Mouse (Mus musculus) midbrain, embryonic 12.5 days (tissue): ENCODE results near the gene Tnp1. TPM values are rescaled to one million over a fixed set of nuclear protein-coding genes. Genes with fewer than 3 reads are reported as not detected.

Experiments used
- ATAC-seq: fragments of 200-750 bp; cut with Nextera tagmentation; 2 replicates; pipeline ENCODE4 v1.8.0; 2017; ENCODE audit warnings: low read depth, moderate TSS enrichment, moderate library complexity; ENCODE audit not compliant: low FRiP score
- H3K27ac ChIP-seq: fragments of 300-500 bp; sonication (generic); replicated peaks from 2 replicates; pipeline ENCODE4 v1.5.1; 2016; ENCODE audit warnings: mild to moderate bottlenecking
- H3K27me3 ChIP-seq: fragments of 300-500 bp; sonication (generic); 2 replicates; pipeline ENCODE4 v1.6.1; 2016; ENCODE audit warnings: mild to moderate bottlenecking
- H3K36me3 ChIP-seq: fragments of 300-500 bp; sonication (generic); 2 replicates; pipeline ENCODE4 v1.6.1; 2016
- H3K4me1 ChIP-seq: fragments of 300-500 bp; sonication (generic); 2 replicates; pipeline ENCODE4 v1.6.1; 2016
- H3K4me2 ChIP-seq: fragments of 300-500 bp; sonication (generic); replicated peaks from 2 replicates; pipeline ENCODE4 v1.6.1; 2016; ENCODE audit warnings: mild to moderate bottlenecking, moderate library complexity
- H3K4me3 ChIP-seq: fragments of 300-500 bp; sonication (generic); 2 replicates; pipeline ENCODE4 v1.5.1; 2016; ENCODE audit warnings: mild to moderate bottlenecking
- H3K9ac ChIP-seq: fragments of 300-500 bp; sonication (generic); replicated peaks from 2 replicates; pipeline ENCODE4 v1.6.1; 2016; ENCODE audit warnings: mild to moderate bottlenecking, moderate library complexity
- H3K9me3 ChIP-seq: fragments of 300-500 bp; sonication (generic); 2 replicates; pipeline ENCODE4 v1.6.1; 2016; ENCODE audit warnings: mild to moderate bottlenecking
- WGBS: fragments of 180-500 bp; shearing (Covaris S2); methylation state at CpG from one replicate; pipeline ENCODE4 v1.1.7; 2016; 5-methylcytosine and 5-hydroxymethylcytosine counted together
- polyA plus RNA-seq: library from polyadenylated mRNA; unstranded; fragments of >200 nt; fragmentation: Nextera tagmentation; extraction: Ambion mirVana; gene quantifications from 2 replicates; pipeline ENCODE4 v1.2.1, GENCODE M21; 2016

Tnp1 gene
- not detected in 2 replicates for polyA plus RNA-seq

- Histone ChIP-seq H3K4me3 (no peak within 1 kb of the TSS), H3K27ac (no peak within 1 kb of the TSS), H3K36me3 (no peaks in the 10 kb centered on the region), H3K4me1 (no peaks in the 10 kb centered on the region), H3K27me3 (no peaks in the 10 kb centered on the region), H3K9me3 (no peaks in the 10 kb centered on the region), H3K9ac (no peak within 1 kb of the TSS), H3K4me2 (no peak within 1 kb of the TSS)
- ATAC-seq, result no peak
- 94% methylated on average over 12 of the region's 12 CpGs for WGBS
Observed at GRCm38 (mm10) chr1:73015731-73016130, at the start of gene Tnp1. Tnp1 (minus strand) TSS chr1:73015909.

- WGBS, result 43% methylated on average over 3 of the region's 3 CpGs
- no peak for ATAC-seq
Observed at GRCm38 (mm10) chr1:73064336-73064735, 48.6 kb upstream of the Tnp1 start.

GRCm38 (mm10) chr1:73061491-73062233 lies 46.0 kb upstream of the Tnp1 start:
- Histone ChIP-seq H3K27me3 (no peaks in the 10 kb centered on the region), H3K27ac (no peak overlapping the region), H3K9me3 (no peaks in the 10 kb centered on the region), H3K4me3 (no peak overlapping the region), H3K4me1 (peaks cover 3% of the 10 kb centered on the region; the same call in 1 of the 2 replicates), H3K36me3 (no peaks in the 10 kb centered on the region), H3K4me2 (no peak overlapping the region), H3K9ac (no peak overlapping the region)
- WGBS, result 83% methylated on average over 7 of the region's 7 CpGs
- ATAC-seq, result no peak

More at GRCm38 (mm10) chr1:73064336-73064735, 48.6 kb upstream of the Tnp1 start:
- Histone ChIP-seq H3K4me2 (no peak overlapping the region), H3K9me3 (no peaks in the 10 kb centered on the region), H3K9ac (no peak overlapping the region), H3K4me1 (peaks cover 3% of the 10 kb centered on the region; the same call in 1 of the 2 replicates), H3K27me3 (no peaks in the 10 kb centered on the region), H3K4me3 (no peak overlapping the region), H3K27ac (no peak overlapping the region), H3K36me3 (no peaks in the 10 kb centered on the region)

- WGBS, result 3% methylated on average over 3 of the region's 3 CpGs
- Histone ChIP-seq H3K27ac (no peak overlapping the region), H3K4me2 (no peak overlapping the region), H3K4me1 (peaks cover 5% of the 10 kb centered on the region; the same call in 1 of the 2 replicates), H3K36me3 (no peaks in the 10 kb centered on the region), H3K4me3 (no peak overlapping the region), H3K9me3 (no peaks in the 10 kb centered on the region), H3K9ac (no peak overlapping the region), H3K27me3 (no peaks in the 10 kb centered on the region)
- ATAC-seq, result no peak
Observed at GRCm38 (mm10) chr1:73060271-73060670, 44.6 kb upstream of the Tnp1 start.

GRCm38 (mm10) chr1:73056266-73057001 lies 40.7 kb upstream of the Tnp1 start:
- no peaks in the 10 kb centered on the region for H3K27me3 ChIP-seq
- no peak overlapping the region for H3K4me3 ChIP-seq
- H3K9ac ChIP-seq, result no peak overlapping the region
- no peak overlapping the region for H3K27ac ChIP-seq
- ATAC-seq, result no peak
- H3K36me3 ChIP-seq, result no peaks in the 10 kb centered on the region
- no peaks in the 10 kb centered on the region for H3K9me3 ChIP-seq
- WGBS, result 91% methylated on average over 3 of the region's 3 CpGs
- H3K4me1 ChIP-seq, result peaks cover 12% of the 10 kb centered on the region; the same call in 1 of the 2 replicates
- no peak overlapping the region for H3K4me2 ChIP-seq

- 58% methylated on average over 2 of the region's 3 CpGs for WGBS
- no peaks in the 10 kb centered on the region for H3K27me3 ChIP-seq
- ATAC-seq, result no peak
- H3K9me3 ChIP-seq, result no peaks in the 10 kb centered on the region
- H3K4me2 ChIP-seq, result no peak overlapping the region
- peaks cover 12% of the 10 kb centered on the region; the same call in 1 of the 2 replicates for H3K4me1 ChIP-seq
- H3K27ac ChIP-seq, result no peak overlapping the region
- H3K9ac ChIP-seq, result no peak overlapping the region
- no peaks in the 10 kb centered on the region for H3K36me3 ChIP-seq
- no peak overlapping the region for H3K4me3 ChIP-seq
Observed at GRCm38 (mm10) chr1:73055820-73056219, 40.1 kb upstream of the Tnp1 start.

GRCm38 (mm10) chr1:73055206-73055605 lies 39.5 kb upstream of the Tnp1 start:
- no peak overlapping the region for H3K4me3 ChIP-seq
- H3K4me1 ChIP-seq, result peaks cover 10% of the 10 kb centered on the region; the same call in 1 of the 2 replicates
- no peaks in the 10 kb centered on the region for H3K9me3 ChIP-seq
- H3K27me3 ChIP-seq, result no peaks in the 10 kb centered on the region
- no peak for ATAC-seq
- no peak overlapping the region for H3K9ac ChIP-seq
- H3K27ac ChIP-seq, result no peak overlapping the region
- no peaks in the 10 kb centered on the region for H3K36me3 ChIP-seq
- WGBS, result 48% methylated on average over 6 of the region's 6 CpGs
- H3K4me2 ChIP-seq, result no peak overlapping the region

- WGBS, result 33% methylated on average over 9 of the region's 9 CpGs
- H3K27ac ChIP-seq, result no peak overlapping the region; the same call in 1 of the 2 replicates
- H3K9ac ChIP-seq, result no peak overlapping the region
- no peak overlapping the region for H3K4me2 ChIP-seq
- H3K4me1 ChIP-seq, result 0 out of 2 replicates have a peak, but pooled peaks cover 8% of the 10 kb centered on the region
- no peak overlapping the region for H3K4me3 ChIP-seq
- H3K36me3 ChIP-seq, result no peaks in the 10 kb centered on the region
- no peaks in the 10 kb centered on the region for H3K27me3 ChIP-seq
- no peak for ATAC-seq
- H3K9me3 ChIP-seq, result no peaks in the 10 kb centered on the region
Observed at GRCm38 (mm10) chr1:73053545-73054326, 38.0 kb upstream of the Tnp1 start.

GRCm38 (mm10) chr1:73046896-73047672 lies 31.4 kb upstream of the Tnp1 start:
- Histone ChIP-seq H3K4me1 (peaks cover 6% of the 10 kb centered on the region), H3K27ac (no peak overlapping the region), H3K9me3 (no peaks in the 10 kb centered on the region), H3K27me3 (no peaks in the 10 kb centered on the region), H3K4me2 (no peak overlapping the region), H3K36me3 (no peaks in the 10 kb centered on the region), H3K9ac (no peak overlapping the region), H3K4me3 (no peak overlapping the region)
- ATAC-seq, result no peak
- 92% methylated on average over 5 of the region's 6 CpGs for WGBS

GRCm38 (mm10) chr1:73045948-73046685 lies 30.4 kb upstream of the Tnp1 start:
- Histone ChIP-seq H3K9me3 (no peaks in the 10 kb centered on the region), H3K36me3 (no peaks in the 10 kb centered on the region), H3K27ac (no peak overlapping the region), H3K4me2 (no peak overlapping the region), H3K4me3 (no peak overlapping the region), H3K27me3 (no peaks in the 10 kb centered on the region), H3K9ac (no peak overlapping the region), H3K4me1 (peaks cover 6% of the 10 kb centered on the region)
- no peak for ATAC-seq
- WGBS, result 44% methylated on average over 9 of the region's 9 CpGs

- WGBS, result 97% methylated on average over 10 of the region's 10 CpGs
- Histone ChIP-seq H3K4me2 (no peak overlapping the region), H3K27ac (no peak overlapping the region), H3K9ac (no peak overlapping the region), H3K4me1 (peaks cover 6% of the 10 kb centered on the region), H3K9me3 (no peaks in the 10 kb centered on the region), H3K27me3 (no peaks in the 10 kb centered on the region), H3K4me3 (no peak overlapping the region), H3K36me3 (no peaks in the 10 kb centered on the region)
- ATAC-seq, result no peak
Observed at GRCm38 (mm10) chr1:73043671-73044070, 28.0 kb upstream of the Tnp1 start.
